Mouse (Mus musculus): ENCODE measurements around the gene Swt1. TPM values are rescaled to one million over a fixed set of nuclear protein-coding genes. Genes with fewer than 3 reads are reported as not detected.
"Not testable (repeated sequence)": the region's sequence is repeated elsewhere in the genome, so short reads cannot be mapped to it uniquely, and the experiment has no call there.

The Swt1 gene
- polyA plus RNA-seq, 1 experiment = 10.9 TPM

DNA sequence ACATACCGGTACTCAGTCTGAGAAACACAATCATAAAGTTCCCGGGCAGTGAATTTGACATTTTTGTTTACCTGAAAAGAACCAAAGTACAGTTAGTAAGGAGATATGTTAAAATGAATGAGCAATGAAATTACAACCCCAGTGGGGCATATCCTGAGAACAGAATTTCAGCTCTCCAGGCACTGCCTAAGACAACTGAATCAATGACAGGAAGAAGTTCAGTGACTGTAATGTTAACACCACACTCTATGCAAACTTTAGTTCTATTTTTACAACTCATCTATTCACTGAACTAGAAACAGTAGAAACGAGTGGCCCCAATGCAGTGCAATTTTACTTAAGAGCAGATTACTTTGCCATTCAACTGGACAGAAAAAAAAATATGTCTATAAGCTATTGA lies 57.7 kb downstream of the Swt1 start:
- Histone ChIP-seq H3K27ac (ENCODE audit: insufficient read depth, low read length) (no peak overlapping the region), H3K4me3 (ENCODE audit: insufficient read depth, low read length) (no peak overlapping the region), H3K4me1 (ENCODE audit: control insufficient read depth, insufficient read depth, low read length) (no peaks in the 10 kb centered on the region)
- TF ChIP-seq CTCF (IDR thresholded peaks at IDR 0.05; ENCODE audit: extremely low read depth, insufficient read depth, low read length) = no peak
- no peak for TF ChIP-seq POLR2A (IDR thresholded peaks at IDR 0.05; ENCODE audit: extremely low read depth, insufficient read depth, low read length)

- TF ChIP-seq CTCF (IDR thresholded peaks at IDR 0.05; ENCODE audit: extremely low read depth, insufficient read depth, low read length) (no peak), POLR2A (IDR thresholded peaks at IDR 0.05; ENCODE audit: extremely low read depth, insufficient read depth, low read length) (no peak)
- Histone ChIP-seq H3K27ac (ENCODE audit: insufficient read depth, low read length) (no peak overlapping the region), H3K4me3 (ENCODE audit: insufficient read depth, low read length) (no peak overlapping the region), H3K4me1 (ENCODE audit: control insufficient read depth, insufficient read depth, low read length) (no peaks in the 10 kb centered on the region)
These were observed 59.8 kb downstream of the Swt1 start for GRCm38 (mm10) chr1:151368444-151368843.

DNA sequence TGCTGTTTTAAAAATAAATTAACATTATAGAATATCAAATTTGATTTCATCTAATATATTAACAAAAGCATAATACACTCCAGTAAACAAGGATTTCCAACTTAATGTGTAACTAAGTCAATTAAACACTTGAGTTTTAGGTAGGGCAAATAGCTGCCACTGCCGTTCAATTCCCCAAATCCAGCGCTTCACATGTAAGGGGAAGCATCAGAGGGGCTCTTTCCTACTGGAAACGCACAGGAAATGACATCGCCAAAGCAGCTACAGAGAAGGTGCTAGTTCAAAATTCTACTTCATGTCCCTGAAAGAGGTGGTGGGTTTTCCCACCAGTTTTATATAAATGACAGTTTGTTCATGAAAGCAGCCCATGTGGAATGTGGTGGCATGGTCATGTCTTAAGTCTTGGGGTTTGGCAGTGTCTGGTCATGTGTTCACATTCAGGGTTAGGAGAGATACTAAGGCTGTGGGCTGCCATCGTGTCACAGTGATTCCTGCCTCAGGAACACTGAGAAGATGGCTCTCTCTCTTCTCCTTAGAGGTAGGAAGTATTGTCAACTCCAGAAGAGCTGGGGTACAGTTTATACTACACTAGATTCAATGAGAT lies 60.4 kb downstream of the Swt1 start:
- TF ChIP-seq CTCF (IDR thresholded peaks at IDR 0.05; ENCODE audit: extremely low read depth, insufficient read depth, low read length) (no peak), POLR2A (IDR thresholded peaks at IDR 0.05; ENCODE audit: extremely low read depth, insufficient read depth, low read length) (no peak)
- no peaks in the 10 kb centered on the region for H3K4me1 ChIP-seq (ENCODE audit: control insufficient read depth, insufficient read depth, low read length)
- no peak overlapping the region for H3K4me3 ChIP-seq (ENCODE audit: insufficient read depth, low read length)
- H3K27ac ChIP-seq (ENCODE audit: insufficient read depth, low read length) = no peak overlapping the region

DNA sequence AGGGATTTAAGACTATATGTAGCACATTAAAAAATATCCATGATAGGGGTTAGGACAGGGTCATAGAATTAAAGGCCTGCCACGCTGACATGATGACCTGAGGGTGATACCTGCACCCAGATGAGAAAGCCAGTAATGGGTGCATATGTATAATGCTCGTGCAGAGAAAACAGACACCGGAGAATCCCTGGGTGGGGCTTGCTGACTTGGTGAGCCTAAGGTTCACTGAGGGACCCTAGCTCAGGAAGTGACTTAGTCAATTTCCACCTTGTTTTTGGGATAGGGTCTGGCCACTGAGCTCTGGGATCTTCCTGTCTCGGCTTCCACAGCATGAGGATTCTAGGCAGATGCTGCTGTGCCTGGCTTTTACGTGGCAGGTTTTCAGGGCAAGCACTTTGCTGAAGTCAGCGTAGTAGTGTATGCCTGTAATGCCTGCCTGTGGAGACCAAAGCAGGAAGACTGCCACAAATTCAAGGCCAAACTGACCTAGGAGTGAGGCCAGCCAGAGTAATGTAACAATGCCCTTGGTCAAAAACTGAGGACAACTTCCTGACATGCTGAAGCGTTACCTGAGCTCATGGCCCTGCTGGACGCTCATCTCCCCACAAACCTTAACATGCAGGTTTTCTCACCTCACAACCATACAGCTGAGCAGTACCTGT lies 61.2 kb downstream of the Swt1 start:
- TF ChIP-seq CTCF (IDR thresholded peaks at IDR 0.05; ENCODE audit: extremely low read depth, insufficient read depth, low read length) = no peak
- no peak for TF ChIP-seq POLR2A (IDR thresholded peaks at IDR 0.05; ENCODE audit: extremely low read depth, insufficient read depth, low read length)
- no peaks in the 10 kb centered on the region for H3K4me1 ChIP-seq (ENCODE audit: control insufficient read depth, insufficient read depth, low read length)
- no peak overlapping the region for H3K4me3 ChIP-seq (ENCODE audit: insufficient read depth, low read length)
- H3K27ac ChIP-seq (ENCODE audit: insufficient read depth, low read length) = no peak overlapping the region

DNA sequence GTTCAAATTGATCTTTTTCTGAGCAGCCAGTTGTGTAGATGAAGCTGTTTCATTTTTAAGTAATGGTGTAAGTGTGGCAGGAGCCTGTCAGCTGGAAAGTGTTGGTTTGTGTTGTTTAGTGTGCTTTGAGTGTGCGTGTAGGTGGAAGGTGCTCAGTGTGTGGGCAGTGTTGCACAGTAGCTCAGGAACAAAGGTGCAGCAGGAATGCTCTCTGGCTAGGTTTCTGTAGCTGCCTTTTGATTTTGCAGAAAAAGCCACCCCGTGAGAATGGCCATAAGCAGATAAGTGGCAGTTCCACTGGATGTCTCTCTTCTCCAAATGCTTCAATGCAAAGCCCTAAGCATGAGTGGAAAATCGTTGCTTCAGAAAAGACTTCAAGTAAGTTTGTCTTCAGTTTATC lies 68.9 kb downstream of the Swt1 start:
- Histone ChIP-seq H3K4me1 (ENCODE audit: control insufficient read depth, insufficient read depth, low read length) (peaks cover 4% of the 10 kb centered on the region), H3K4me3 (ENCODE audit: insufficient read depth, low read length) (no peak overlapping the region), H3K27ac (ENCODE audit: insufficient read depth, low read length) (peak overlapping the region; percentile 69; the same call in 1 of the 2 replicates)
- TF ChIP-seq CTCF (IDR thresholded peaks at IDR 0.05; ENCODE audit: extremely low read depth, insufficient read depth, low read length) = no peak
- TF ChIP-seq POLR2A (IDR thresholded peaks at IDR 0.05; ENCODE audit: extremely low read depth, insufficient read depth, low read length) = no peak

DNA sequence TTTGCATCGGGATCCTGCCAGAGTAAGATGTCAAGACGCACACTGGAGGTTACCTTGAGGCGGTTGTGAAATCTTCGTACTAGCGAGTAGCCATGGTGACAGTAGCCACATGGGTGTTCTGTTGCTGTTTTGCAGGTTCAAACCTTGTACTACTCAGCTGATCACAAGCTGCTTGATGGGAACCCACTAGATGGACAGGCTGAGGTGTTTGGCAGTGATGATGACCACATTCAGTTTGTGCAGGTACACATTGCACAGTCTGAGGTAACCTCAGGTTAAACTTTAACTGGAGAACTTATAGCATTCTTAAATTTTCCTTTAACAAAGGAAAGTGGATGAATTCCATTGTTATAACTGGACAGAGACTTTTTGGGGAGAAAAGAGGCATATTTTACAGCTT lies 72.3 kb downstream of the Swt1 start:
- Histone ChIP-seq H3K4me1 (ENCODE audit: control insufficient read depth, insufficient read depth, low read length) (peaks cover 4% of the 10 kb centered on the region), H3K4me3 (ENCODE audit: insufficient read depth, low read length) (no peak overlapping the region), H3K27ac (ENCODE audit: insufficient read depth, low read length) (no peak overlapping the region)
- no peak for TF ChIP-seq CTCF (IDR thresholded peaks at IDR 0.05; ENCODE audit: extremely low read depth, insufficient read depth, low read length)
- no peak for TF ChIP-seq POLR2A (IDR thresholded peaks at IDR 0.05; ENCODE audit: extremely low read depth, insufficient read depth, low read length)

DNA sequence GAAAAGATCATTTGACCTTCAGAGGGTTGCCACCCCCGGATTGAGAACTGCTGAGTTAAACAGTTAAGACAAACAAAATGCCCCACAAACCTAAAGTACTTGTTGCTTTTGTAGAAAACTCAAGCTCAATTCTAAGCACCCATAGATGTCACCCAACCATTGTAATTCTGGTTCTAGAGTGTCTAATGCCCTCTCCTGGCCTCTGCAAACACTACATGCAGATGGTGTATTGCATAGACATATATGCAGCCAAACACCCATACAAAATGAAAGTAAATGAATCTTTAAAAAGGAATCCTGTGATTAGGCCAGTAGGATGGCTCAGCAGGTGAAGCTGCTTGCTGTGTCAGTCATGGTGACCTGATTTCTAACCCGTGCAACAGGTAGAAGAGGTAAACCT lies 75.3 kb downstream of the Swt1 start:
- no peak overlapping the region for H3K27ac ChIP-seq (ENCODE audit: insufficient read depth, low read length)
- TF ChIP-seq CTCF (IDR thresholded peaks at IDR 0.05; ENCODE audit: extremely low read depth, insufficient read depth, low read length) = no peak; the same call in 1 of the 2 replicates
- TF ChIP-seq POLR2A (IDR thresholded peaks at IDR 0.05; ENCODE audit: extremely low read depth, insufficient read depth, low read length) = no peak
- no peak overlapping the region for H3K4me3 ChIP-seq (ENCODE audit: insufficient read depth, low read length)
- peaks cover 4% of the 10 kb centered on the region; the same call in 1 of the 2 replicates for H3K4me1 ChIP-seq (ENCODE audit: control insufficient read depth, insufficient read depth, low read length)

- not testable (repeated sequence) for H3K27ac ChIP-seq (ENCODE audit: insufficient read depth, low read length); H3K4me3 ChIP-seq (ENCODE audit: insufficient read depth, low read length); H3K4me1 ChIP-seq (ENCODE audit: control insufficient read depth, insufficient read depth, low read length)
These were observed 80.0 kb downstream of the Swt1 start for GRCm38 (mm10) chr1:151348293-151348692.

GRCm38 (mm10) chr1:151346681-151347127 lies 81.6 kb downstream of the Swt1 start:
- no peak overlapping the region for H3K27ac ChIP-seq (ENCODE audit: insufficient read depth, low read length)
- peak overlapping the region; percentile 16; the same call in 1 of the 2 replicates for H3K4me3 ChIP-seq (ENCODE audit: insufficient read depth, low read length)
- H3K4me1 ChIP-seq (ENCODE audit: control insufficient read depth, insufficient read depth, low read length) = peaks cover 6% of the 10 kb centered on the region; the same call in 1 of the 2 replicates
- no peak for TF ChIP-seq POLR2A (IDR thresholded peaks at IDR 0.05; ENCODE audit: extremely low read depth, insufficient read depth, low read length)
- no peak for TF ChIP-seq CTCF (IDR thresholded peaks at IDR 0.05; ENCODE audit: extremely low read depth, insufficient read depth, low read length)

DNA sequence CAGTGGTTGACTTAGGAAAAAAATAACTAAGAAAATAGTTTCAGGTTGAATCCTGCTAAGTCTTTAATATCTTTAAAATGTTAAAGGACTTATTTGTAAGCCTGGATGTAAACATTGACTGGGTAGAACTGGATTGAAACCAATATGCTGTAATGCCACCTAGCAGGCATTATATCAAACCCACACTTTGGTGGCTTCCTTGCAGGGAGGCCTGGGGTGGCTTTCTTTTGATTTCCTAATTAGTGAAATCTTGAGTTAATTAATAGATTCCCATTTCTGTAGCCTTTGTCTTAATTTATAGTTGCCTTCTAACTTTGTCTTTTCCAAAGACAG lies 82.4 kb downstream of the Swt1 start:
- Histone ChIP-seq H3K4me1 (ENCODE audit: control insufficient read depth, insufficient read depth, low read length) (peaks cover 6% of the 10 kb centered on the region; the same call in 1 of the 2 replicates), H3K4me3 (ENCODE audit: insufficient read depth, low read length) (peak overlapping the region; percentile 71; the same call in 1 of the 2 replicates), H3K27ac (ENCODE audit: insufficient read depth, low read length) (no peak overlapping the region)
- TF ChIP-seq CTCF (IDR thresholded peaks at IDR 0.05; ENCODE audit: extremely low read depth, insufficient read depth, low read length) (no peak), POLR2A (IDR thresholded peaks at IDR 0.05; ENCODE audit: extremely low read depth, insufficient read depth, low read length) (no peak)
